Mouse (Mus musculus) fibroblast of lung, adult 2 months (primary cell): ENCODE data around the gene Rab11fip5.

Experiments used
- DNase-seq: peaks from one replicate; pipeline ENCODE4 v3.0.0-alpha.2; 2011; ENCODE audit warnings: low read depth

The Rab11fip5 gene

GRCm38 (mm10) chr6:85346028-85346634 lies 28.3 kb downstream of the Rab11fip5 start:
- peak; percentile 34 for DNase-seq

DNA sequence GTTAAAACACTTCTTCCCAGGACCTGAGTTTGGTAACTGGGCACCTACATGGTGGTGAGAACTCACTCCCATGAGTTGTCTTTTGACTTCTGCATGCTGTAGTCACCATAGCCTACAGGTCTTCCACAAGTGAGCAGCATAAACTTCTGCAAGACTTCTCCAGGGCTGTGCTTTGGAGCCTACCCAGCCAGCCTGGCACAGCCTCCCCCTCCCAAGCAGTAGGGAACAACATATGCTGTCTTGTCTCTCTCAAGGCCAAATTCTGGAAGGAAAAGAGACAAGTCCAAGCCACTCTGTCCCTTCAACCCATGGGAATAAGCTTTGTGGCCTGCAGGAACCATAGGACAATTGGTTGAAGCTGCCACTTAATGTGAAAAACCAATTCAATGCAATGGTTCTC lies 29.5 kb downstream of the Rab11fip5 start:
- DNase-seq: no peak

DNA sequence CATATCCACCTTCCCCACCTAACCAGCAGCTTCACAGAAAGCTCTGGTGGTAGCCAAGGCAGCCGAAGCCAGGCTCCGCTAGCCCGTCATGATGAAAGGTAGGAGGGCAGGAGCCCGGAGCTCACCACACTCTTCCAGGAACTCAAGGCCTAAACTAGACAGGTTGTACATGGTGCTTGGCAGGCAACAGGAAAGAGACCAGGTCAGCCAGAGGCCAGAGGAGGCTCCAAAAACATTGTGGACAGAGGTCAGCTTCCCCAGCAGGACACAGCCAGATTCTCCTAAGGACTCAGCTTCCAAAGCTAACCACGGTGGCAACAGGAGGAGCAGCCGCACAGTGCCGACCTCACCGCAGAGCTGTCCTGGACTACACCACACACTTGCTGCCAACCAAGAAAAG lies 31.4 kb downstream of the Rab11fip5 start:
- DNase-seq: no peak

GRCm38 (mm10) chr6:85341814-85342501 lies 32.5 kb downstream of the Rab11fip5 start:
- DNase-seq: no peak

DNA sequence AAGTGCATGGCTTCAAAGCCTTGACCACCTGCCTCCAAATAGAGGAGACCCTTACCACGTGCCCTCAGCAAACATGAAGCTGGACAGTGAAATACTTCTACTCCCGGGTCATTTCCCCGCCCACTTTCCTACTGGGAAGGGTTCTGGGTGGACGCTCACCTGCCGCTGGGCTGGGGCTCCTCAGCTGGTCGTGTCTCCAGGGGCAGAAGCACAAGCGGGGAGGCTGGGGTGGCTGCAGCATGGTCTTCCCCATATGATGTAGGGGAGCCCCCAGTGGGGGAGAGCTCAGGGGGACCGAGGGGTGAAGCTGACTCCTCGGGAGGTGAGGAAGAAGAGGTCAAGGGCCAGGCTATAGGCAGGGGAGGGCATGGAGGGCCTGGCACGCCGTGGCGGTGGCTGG lies 34.2 kb downstream of the Rab11fip5 start:
- DNase-seq: no peak

DNA sequence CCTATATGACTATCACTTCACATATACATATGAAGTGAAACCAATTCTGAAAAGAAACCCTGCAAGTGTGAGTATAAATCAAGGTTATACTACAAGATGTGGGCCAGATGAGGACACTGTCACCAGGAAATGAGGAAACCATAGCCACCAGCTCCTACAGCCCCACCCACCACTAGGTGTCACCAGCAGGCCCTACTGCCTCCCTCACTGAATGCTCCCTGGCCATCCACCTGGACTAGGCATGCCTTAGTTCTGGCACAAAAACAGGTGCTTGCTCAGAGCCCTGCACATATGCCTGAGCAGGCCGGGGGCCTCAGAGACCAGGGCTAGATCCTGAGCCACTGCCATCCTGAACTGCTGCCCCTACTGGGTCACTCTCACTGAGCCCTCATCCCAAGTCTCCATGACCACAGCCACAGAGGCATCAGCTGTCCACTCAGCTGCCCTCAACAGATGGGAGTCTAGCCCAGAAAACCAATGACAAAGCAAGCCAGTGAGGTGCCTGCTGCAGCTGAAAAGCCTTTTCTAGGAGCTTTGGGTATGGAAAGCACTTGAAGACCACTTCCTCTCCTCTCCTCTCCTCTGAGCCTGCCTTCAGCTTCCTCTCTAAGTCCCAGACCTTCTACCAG lies 35.0 kb downstream of the Rab11fip5 start:
- no peak for DNase-seq

DNA sequence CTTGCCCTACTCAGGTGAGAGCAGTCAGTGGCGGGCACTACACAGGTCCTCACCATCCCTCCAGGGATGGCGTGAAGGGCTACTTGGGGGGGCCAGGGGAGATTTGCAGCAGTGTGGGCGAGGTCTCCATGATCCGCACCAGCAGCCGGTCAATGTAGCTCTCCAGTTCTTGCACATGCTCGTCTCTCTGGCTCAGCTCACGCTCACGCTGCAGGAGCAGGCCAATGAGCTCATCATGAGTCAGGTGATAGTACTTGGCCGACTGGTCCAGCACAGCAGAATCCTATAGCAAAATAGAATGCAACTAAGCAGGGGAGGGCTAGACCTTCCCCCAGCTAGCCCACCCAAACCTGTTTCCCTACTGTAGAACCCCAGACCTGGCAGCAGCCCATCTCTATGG lies 37.5 kb downstream of the Rab11fip5 start:
- DNase-seq: no peak

- no peak for DNase-seq
These were observed 39.1 kb downstream of the Rab11fip5 start for GRCm38 (mm10) chr6:85335352-85335751.

DNA sequence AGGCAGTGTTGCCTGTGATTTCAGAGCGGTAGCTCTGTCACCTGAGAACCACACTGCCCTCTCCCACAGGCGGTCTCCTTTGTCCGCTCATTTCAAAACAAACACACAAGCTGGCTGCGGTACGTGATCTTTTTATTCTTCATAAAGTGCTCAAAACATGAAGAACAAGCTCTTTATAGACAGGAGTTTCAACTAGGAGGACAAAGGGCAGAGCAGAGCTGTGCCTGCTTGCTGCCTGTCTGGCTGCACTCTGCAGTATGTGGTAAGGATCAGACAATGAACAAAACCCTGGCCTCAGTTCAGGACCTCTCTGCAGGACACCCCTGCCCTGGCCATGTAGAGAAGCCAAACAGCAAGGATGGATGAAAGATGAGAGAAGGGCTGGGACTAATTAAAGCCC lies 39.6 kb downstream of the Rab11fip5 start:
- DNase-seq: no peak

GRCm38 (mm10) chr6:85334251-85334650 lies 40.2 kb downstream of the Rab11fip5 start:
- DNase-seq: no peak

DNA sequence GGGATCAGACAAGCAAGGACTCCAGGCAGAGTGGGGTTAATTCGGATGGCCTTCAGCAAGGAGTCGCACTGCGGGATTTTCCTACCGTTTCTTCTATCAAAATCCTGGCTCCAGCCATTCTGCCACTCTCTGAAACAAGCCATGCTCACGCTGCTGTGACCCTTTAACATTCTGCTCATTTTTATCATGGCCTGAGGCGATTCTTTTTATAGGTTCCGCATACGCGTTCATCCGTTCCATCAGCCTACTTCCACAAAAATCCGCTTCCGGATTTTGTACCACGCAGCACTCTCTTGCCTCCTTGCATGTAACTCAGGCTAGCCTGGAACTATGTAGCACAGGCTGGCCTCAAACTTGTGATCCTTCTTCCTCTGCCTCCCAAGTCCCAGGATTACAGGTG lies 40.7 kb downstream of the Rab11fip5 start:
- no peak for DNase-seq

- DNase-seq: peak; percentile 74
These were observed 41.3 kb downstream of the Rab11fip5 start, which contains the start of gene Sfxn5 for GRCm38 (mm10) chr6:85333000-85333669. Sfxn5 (minus strand) TSS chr6:85333422.

- no peak for DNase-seq
These were observed 42.0 kb downstream of the Rab11fip5 start for GRCm38 (mm10) chr6:85332351-85332999.

DNA sequence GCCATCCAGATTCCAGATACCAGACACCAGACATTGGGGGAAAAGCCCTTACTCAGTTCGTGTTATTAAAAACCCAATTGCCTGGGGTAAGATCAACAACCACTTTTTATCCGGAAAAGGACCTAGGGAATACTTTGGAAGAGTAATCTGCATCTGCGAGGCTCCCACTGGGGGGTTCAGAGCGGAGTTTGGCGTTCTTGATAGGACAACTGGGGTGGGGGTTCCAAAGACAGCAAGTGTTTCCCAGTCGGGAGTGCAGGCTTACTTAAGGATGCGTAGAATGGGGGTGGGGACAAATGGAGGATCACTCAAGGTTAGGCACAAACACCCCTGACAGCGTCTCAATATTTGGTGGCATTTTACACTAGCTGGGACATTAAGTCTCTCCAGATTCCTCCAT lies 42.7 kb downstream of the Rab11fip5 start:
- DNase-seq: no peak

GRCm38 (mm10) chr6:85331221-85331735 lies 43.2 kb downstream of the Rab11fip5 start:
- DNase-seq: no peak

DNA sequence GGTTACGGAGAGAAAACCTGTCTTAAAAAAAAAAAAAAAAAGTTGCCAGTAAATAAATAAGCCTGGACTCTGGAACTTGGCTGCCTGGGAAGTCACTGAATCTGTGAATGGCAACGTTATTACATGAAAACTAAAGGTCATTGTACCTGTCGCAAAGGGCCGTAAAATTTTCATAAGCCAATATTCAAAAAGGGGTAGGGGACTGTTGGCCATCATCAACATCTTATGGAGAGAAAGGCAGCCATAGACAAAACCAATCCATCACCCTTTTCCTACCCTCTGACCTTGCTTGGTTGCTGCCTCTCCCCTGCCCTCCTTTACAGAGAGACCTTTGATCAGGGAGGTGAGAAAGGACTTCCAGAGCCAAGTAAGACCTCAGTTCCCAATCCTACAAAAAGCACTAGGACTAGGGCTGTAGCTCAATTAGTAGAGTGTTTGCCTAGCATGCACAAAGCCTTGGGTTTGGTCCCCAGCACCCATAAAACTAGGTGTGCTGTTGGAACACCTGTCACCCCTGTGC lies 44.7 kb downstream of the Rab11fip5 start:
- no peak for DNase-seq

GRCm38 (mm10) chr6:85326564-85326963 lies 47.9 kb downstream of the Rab11fip5 start:
- DNase-seq: no peak

- no peak for DNase-seq
These were observed 49.3 kb downstream of the Rab11fip5 start for GRCm38 (mm10) chr6:85325109-85325508.

- no peak for DNase-seq
These were observed 54.0 kb downstream of the Rab11fip5 start for GRCm38 (mm10) chr6:85320445-85320866.

DNA sequence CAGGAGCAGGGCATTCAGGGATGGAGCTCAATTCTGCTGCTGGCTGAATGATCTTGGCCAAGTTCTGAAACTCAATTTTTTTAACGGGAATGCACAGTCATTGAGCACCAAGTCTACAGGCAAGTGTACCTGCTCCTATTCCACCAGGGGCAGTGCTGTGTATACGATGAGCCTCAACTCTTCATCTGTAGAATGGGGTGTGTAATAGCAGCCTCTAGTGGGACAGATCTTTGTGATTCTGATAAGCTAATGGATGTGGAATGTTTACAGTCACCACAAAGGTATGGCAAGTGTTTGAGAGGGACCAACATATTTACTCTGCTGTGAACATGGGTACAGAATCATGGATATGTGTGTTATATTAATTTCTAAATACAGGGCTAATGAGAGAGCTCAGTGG lies 58.2 kb downstream of the Rab11fip5 start:
- no peak for DNase-seq

- no peak for DNase-seq
These were observed 60.2 kb downstream of the Rab11fip5 start for GRCm38 (mm10) chr6:85314064-85314798.
